Comparison of ENCODE assay signal across 11 mouse cellular contexts in genomic region chr6:30101773-30102415, GRCm38 (mm10).
"Had no signal": no experiment of that assay in that cellular context is flagged by ENCODE, and none has a peak within 500 bp of the region (broad histone marks: within the 10 kb centered on the region; RNA-seq: fewer than 3 reads in every experiment).

No protein-coding gene starts in this region.

- H3K4me3 ChIP-seq: layer of hippocampus, adult 2 months; limb, embryonic 13.5 days; midbrain, embryonic 12.5 days; neural tube, embryonic 15.5 days had no signal

- H3K4me2 ChIP-seq: limb, embryonic 13.5 days; midbrain, embryonic 12.5 days; neural tube, embryonic 15.5 days had no signal

- DNase-seq: kidney, postnatal 10 days; kidney, postnatal 4 days; left cerebral cortex, postnatal 4 days; right cerebral cortex, adult 18-20 months; right cerebral cortex, postnatal 25 days; thymus, adult 18-20 months; thymus, postnatal 14 days had no signal

- H3K27me3 ChIP-seq: limb, embryonic 13.5 days; midbrain, embryonic 12.5 days; neural tube, embryonic 15.5 days had no signal
